Mouse (Mus musculus): ENCODE measurements around the gene Gas6. TPM values are rescaled to one million over a fixed set of nuclear protein-coding genes. Genes with fewer than 3 reads are reported as not detected.

The Gas6 gene
- total RNA-seq, 2 experiments from 2014 or later: 81.2 to 85.1 TPM

- no peak for DNase-seq (ENCODE audit: low spot score in 2 of 2)
- no peak for TF ChIP-seq CTCF (conservative IDR thresholded peaks at IDR 0.05)
- H3K4me3 ChIP-seq: no peak overlapping the region
Measured at GRCm38 (mm10) chr8:13471484-13471883, 22.8 kb downstream of the Gas6 start.

GRCm38 (mm10) chr8:13468737-13469136 is 25.6 kb downstream of the Gas6 start:
- Histone ChIP-seq H3K4me3 (no peak overlapping the region), H3K27ac (no peak overlapping the region)
- no peak for TF ChIP-seq CTCF (conservative IDR thresholded peaks at IDR 0.05)
- DNase-seq (ENCODE audit: low spot score in 2 of 2): no peak

More at GRCm38 (mm10) chr8:13471484-13471883, 22.8 kb downstream of the Gas6 start:
- no peak overlapping the region for H3K27ac ChIP-seq

- H3K4me3 ChIP-seq: no peak overlapping the region
- DNase-seq (ENCODE audit: low spot score in 2 of 2): peak in 1 of 2 experiments; percentile 21
- H3K27ac ChIP-seq: no peak overlapping the region
- peak; percentile 77 for TF ChIP-seq CTCF (conservative IDR thresholded peaks at IDR 0.05)
Measured at GRCm38 (mm10) chr8:13466989-13467388, 27.3 kb downstream of the Gas6 start.

GRCm38 (mm10) chr8:13465324-13465723 is 29.0 kb downstream of the Gas6 start:
- Histone ChIP-seq H3K27ac (no peak overlapping the region), H3K4me3 (no peak overlapping the region)
- no peak for TF ChIP-seq CTCF (conservative IDR thresholded peaks at IDR 0.05)
- no peak for DNase-seq (ENCODE audit: low spot score in 2 of 2)

GRCm38 (mm10) chr8:13462392-13462791 is 31.9 kb downstream of the Gas6 start:
- DNase-seq (ENCODE audit: low spot score in 2 of 2): no peak
- TF ChIP-seq CTCF (conservative IDR thresholded peaks at IDR 0.05): no peak
- no peak overlapping the region for H3K27ac ChIP-seq
- no peak overlapping the region for H3K4me3 ChIP-seq

- H3K27ac ChIP-seq: no peak overlapping the region
- DNase-seq (ENCODE audit: low spot score in 2 of 2): peak; percentile 77 to 87
- TF ChIP-seq CTCF (conservative IDR thresholded peaks at IDR 0.05): peak; percentile 93
Measured at GRCm38 (mm10) chr8:13461843-13462242, 32.4 kb downstream of the Gas6 start.

GRCm38 (mm10) chr8:13461085-13461765 is 33.1 kb downstream of the Gas6 start:
- H3K4me3 ChIP-seq: no peak overlapping the region
- no peak for DNase-seq (ENCODE audit: low spot score in 2 of 2)
- no peak for TF ChIP-seq CTCF (conservative IDR thresholded peaks at IDR 0.05)
- H3K27ac ChIP-seq: no peak overlapping the region

More at GRCm38 (mm10) chr8:13461843-13462242, 32.4 kb downstream of the Gas6 start:
- H3K4me3 ChIP-seq: no peak overlapping the region

GRCm38 (mm10) chr8:13459431-13459830 is 34.9 kb downstream of the Gas6 start:
- Histone ChIP-seq H3K4me3 (no peak overlapping the region), H3K27ac (no peak overlapping the region)
- DNase-seq (ENCODE audit: low spot score in 2 of 2): no peak
- no peak for TF ChIP-seq CTCF (conservative IDR thresholded peaks at IDR 0.05)

GRCm38 (mm10) chr8:13455295-13455694 is 39.0 kb downstream of the Gas6 start:
- no peak for DNase-seq (ENCODE audit: low spot score in 2 of 2)
- Histone ChIP-seq H3K4me3 (no peak overlapping the region), H3K27ac (no peak overlapping the region)
- peak; percentile 85 for TF ChIP-seq CTCF (conservative IDR thresholded peaks at IDR 0.05)

- Histone ChIP-seq H3K4me3 (no peak overlapping the region), H3K27ac (no peak overlapping the region)
- no peak for TF ChIP-seq CTCF (conservative IDR thresholded peaks at IDR 0.05)
- DNase-seq (ENCODE audit: low spot score in 2 of 2): peak in 1 of 2 experiments; percentile 29
Measured at GRCm38 (mm10) chr8:13454341-13455113, 39.8 kb downstream of the Gas6 start.

- DNase-seq (ENCODE audit: low spot score in 2 of 2): no peak
- no peak for TF ChIP-seq CTCF (conservative IDR thresholded peaks at IDR 0.05)
- Histone ChIP-seq H3K4me3 (no peak overlapping the region), H3K27ac (no peak overlapping the region)
Measured at GRCm38 (mm10) chr8:13451747-13452277, 42.5 kb downstream of the Gas6 start.

GRCm38 (mm10) chr8:13448145-13448544 is 46.1 kb downstream of the Gas6 start:
- no peak overlapping the region for H3K27ac ChIP-seq
- no peak overlapping the region for H3K4me3 ChIP-seq
- no peak for TF ChIP-seq CTCF (conservative IDR thresholded peaks at IDR 0.05)
- DNase-seq (ENCODE audit: low spot score in 2 of 2): no peak

GRCm38 (mm10) chr8:13446456-13446855 is 47.8 kb downstream of the Gas6 start:
- no peak overlapping the region for H3K27ac ChIP-seq
- no peak overlapping the region for H3K4me3 ChIP-seq
- DNase-seq (ENCODE audit: low spot score in 2 of 2): peak; percentile 29 to 42
- TF ChIP-seq CTCF (conservative IDR thresholded peaks at IDR 0.05): no peak

Measured in layer of hippocampus, adult 2 months (tissue).